ENCODE assay signal across 16 mouse cellular contexts in the genomic region with DNA sequence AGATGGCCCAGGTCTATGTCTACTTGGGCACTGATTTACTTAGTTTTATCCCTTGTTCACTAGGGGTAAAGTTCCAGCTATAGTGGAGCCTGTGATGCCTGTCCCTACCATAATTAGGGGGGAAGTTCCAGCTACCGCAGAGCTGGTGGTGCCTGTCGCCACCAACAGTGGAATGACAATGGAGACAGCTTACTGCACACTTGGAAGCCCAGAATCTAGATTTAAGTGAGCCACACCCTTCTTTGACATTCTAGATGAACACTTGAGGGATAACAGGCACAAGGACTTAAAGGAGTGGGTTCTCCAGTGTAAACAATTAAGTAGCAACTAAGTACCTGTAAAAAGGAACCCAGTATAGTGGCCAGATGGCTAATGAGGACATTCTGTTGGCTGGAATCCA.
"Had no signal": no experiment of that assay in that cellular context is flagged by ENCODE, and none has a peak within 500 bp of the region (broad histone marks: within the 10 kb centered on the region; RNA-seq: fewer than 3 reads in every experiment).

No protein-coding gene starts in this region.

- H3K27me3 ChIP-seq: lung, embryonic 15.5 days; midbrain, embryonic 12.5 days; neural tube, embryonic 13.5 days; neural tube, embryonic 15.5 days had no signal

- H3K4me1 ChIP-seq: lung, embryonic 15.5 days; midbrain, embryonic 12.5 days; neural tube, embryonic 13.5 days; neural tube, embryonic 15.5 days had no signal

- H3K9ac ChIP-seq: liver, embryonic 14.5 days; lung, embryonic 15.5 days; midbrain, embryonic 12.5 days; neural tube, embryonic 13.5 days; neural tube, embryonic 15.5 days had no signal

- H3K36me3 ChIP-seq: lung, embryonic 15.5 days; midbrain, embryonic 10.5 days; midbrain, embryonic 12.5 days; neural tube, embryonic 13.5 days; neural tube, embryonic 15.5 days had no signal

- H3K9me3 ChIP-seq: lung, embryonic 15.5 days; midbrain, embryonic 10.5 days; midbrain, embryonic 12.5 days; neural tube, embryonic 13.5 days; neural tube, embryonic 15.5 days had no signal

- H3K27ac ChIP-seq: liver, embryonic 14.5 days; lung, embryonic 15.5 days; midbrain, embryonic 10.5 days; midbrain, embryonic 12.5 days; neural tube, embryonic 13.5 days; neural tube, embryonic 15.5 days had no signal

- H3K4me2 ChIP-seq: lung, embryonic 15.5 days; midbrain, embryonic 12.5 days; neural tube, embryonic 13.5 days; neural tube, embryonic 15.5 days had no signal

- DNase-seq: midbrain, embryonic 14.5 days; right cerebral cortex, adult 18-20 months; right cerebral cortex, postnatal 25 days; right cerebral cortex, postnatal 4 days; spleen, adult 18-20 months; thymus, adult 18-20 months; thymus, postnatal 14 days; thymus, postnatal 36 days had no signal

- H3K4me3 ChIP-seq: lung, embryonic 15.5 days; midbrain, embryonic 10.5 days; midbrain, embryonic 12.5 days; myocyte; neural tube, embryonic 13.5 days; neural tube, embryonic 15.5 days had no signal

- ATAC-seq: midbrain, embryonic 16.5 days had no signal
